Mouse (Mus musculus): ENCODE results near the gene Pak1.

- TF ChIP-seq CTCF (IDR thresholded peaks at IDR 0.05; ENCODE audit: low read depth) (no peak), EP300 (IDR thresholded peaks at IDR 0.05; ENCODE audit: low read depth) (no peak)
These were observed 16.7 kb downstream of the Pak1 start for GRCm38 (mm10) chr7:97805067-97805365.
